Mouse (Mus musculus): ENCODE results near the gene Dtl. TPM values are rescaled to one million over a fixed set of nuclear protein-coding genes. Genes with fewer than 3 reads are reported as not detected.

Gene Dtl
- polyA plus RNA-seq, 1 experiment = 0.92 TPM

GRCm38 (mm10) chr1:191587062-191587461, 11.7 kb upstream of the Dtl start:
- H3K27me3 ChIP-seq (ENCODE audit: control insufficient read depth) = no peaks in the 10 kb centered on the region
- peaks cover 92% of the 10 kb centered on the region for H3K36me3 ChIP-seq (ENCODE audit: control insufficient read depth)
- no peak for TF ChIP-seq TAL1 (IDR thresholded peaks at IDR 0.05; ENCODE audit: low read length)
- TF ChIP-seq GATA1 (IDR thresholded peaks at IDR 0.05; ENCODE audit: low read length) = no peak
- no peak overlapping the region for H3K4me3 ChIP-seq (replicated peaks)
- 0 out of 2 replicates have a peak, but pooled peaks cover 2% of the 10 kb centered on the region for H3K4me1 ChIP-seq (ENCODE audit: control insufficient read depth)
- no peaks in the 10 kb centered on the region for H3K9me3 ChIP-seq (ENCODE audit: control insufficient read depth, low read length)

GRCm38 (mm10) chr1:191585704-191586103, 10.4 kb upstream of the Dtl start:
- TF ChIP-seq GATA1 (IDR thresholded peaks at IDR 0.05; ENCODE audit: low read length) (no peak), TAL1 (IDR thresholded peaks at IDR 0.05; ENCODE audit: low read length) (no peak)
- Histone ChIP-seq H3K4me3 (replicated peaks) (no peak overlapping the region), H3K9me3 (ENCODE audit: control insufficient read depth, low read length) (no peaks in the 10 kb centered on the region), H3K4me1 (ENCODE audit: control insufficient read depth) (no peaks in the 10 kb centered on the region), H3K36me3 (ENCODE audit: control insufficient read depth) (peaks cover 90% of the 10 kb centered on the region), H3K27me3 (ENCODE audit: control insufficient read depth) (no peaks in the 10 kb centered on the region)

GRCm38 (mm10) chr1:191584483-191584882, 9.1 kb upstream of the Dtl start:
- Histone ChIP-seq H3K4me3 (replicated peaks) (no peak overlapping the region), H3K9me3 (ENCODE audit: control insufficient read depth, low read length) (peaks cover 4% of the 10 kb centered on the region), H3K27me3 (ENCODE audit: control insufficient read depth) (no peaks in the 10 kb centered on the region)

GRCm38 (mm10) chr1:191583836-191584235, 8.5 kb upstream of the Dtl start:
- TF ChIP-seq GATA1 (IDR thresholded peaks at IDR 0.05; ENCODE audit: low read length) = no peak
- TF ChIP-seq TAL1 (IDR thresholded peaks at IDR 0.05; ENCODE audit: low read length) = no peak
- Histone ChIP-seq H3K36me3 (ENCODE audit: control insufficient read depth) (peaks cover 90% of the 10 kb centered on the region), H3K4me1 (ENCODE audit: control insufficient read depth) (no peaks in the 10 kb centered on the region)

More at GRCm38 (mm10) chr1:191584483-191584882, 9.1 kb upstream of the Dtl start:
- TF ChIP-seq TAL1 (IDR thresholded peaks at IDR 0.05; ENCODE audit: low read length) (no peak), GATA1 (IDR thresholded peaks at IDR 0.05; ENCODE audit: low read length) (no peak)
- H3K4me1 ChIP-seq (ENCODE audit: control insufficient read depth) = no peaks in the 10 kb centered on the region
- H3K36me3 ChIP-seq (ENCODE audit: control insufficient read depth) = peaks cover 89% of the 10 kb centered on the region

GRCm38 (mm10) chr1:191581641-191582040, 6.3 kb upstream of the Dtl start:
- Histone ChIP-seq H3K27me3 (ENCODE audit: control insufficient read depth) (no peaks in the 10 kb centered on the region), H3K4me1 (ENCODE audit: control insufficient read depth) (peaks cover 19% of the 10 kb centered on the region), H3K36me3 (ENCODE audit: control insufficient read depth) (peaks cover 87% of the 10 kb centered on the region), H3K9me3 (ENCODE audit: control insufficient read depth, low read length) (peaks cover 4% of the 10 kb centered on the region), H3K4me3 (replicated peaks) (no peak overlapping the region)
- TF ChIP-seq TAL1 (IDR thresholded peaks at IDR 0.05; ENCODE audit: low read length) (no peak), GATA1 (IDR thresholded peaks at IDR 0.05; ENCODE audit: low read length) (no peak)

More at GRCm38 (mm10) chr1:191583836-191584235, 8.5 kb upstream of the Dtl start:
- H3K27me3 ChIP-seq (ENCODE audit: control insufficient read depth) = no peaks in the 10 kb centered on the region
- no peak overlapping the region for H3K4me3 ChIP-seq (replicated peaks)
- peaks cover 4% of the 10 kb centered on the region for H3K9me3 ChIP-seq (ENCODE audit: control insufficient read depth, low read length)

GRCm38 (mm10) chr1:191579524-191579923, 4.2 kb upstream of the Dtl start:
- H3K36me3 ChIP-seq (ENCODE audit: control insufficient read depth) = peaks cover 73% of the 10 kb centered on the region
- peaks cover 4% of the 10 kb centered on the region for H3K9me3 ChIP-seq (ENCODE audit: control insufficient read depth, low read length)
- no peak for TF ChIP-seq TAL1 (IDR thresholded peaks at IDR 0.05; ENCODE audit: low read length)
- no peak for TF ChIP-seq GATA1 (IDR thresholded peaks at IDR 0.05; ENCODE audit: low read length)
- no peak overlapping the region for H3K4me3 ChIP-seq (replicated peaks)
- peaks cover 25% of the 10 kb centered on the region for H3K4me1 ChIP-seq (ENCODE audit: control insufficient read depth)
- no peaks in the 10 kb centered on the region for H3K27me3 ChIP-seq (ENCODE audit: control insufficient read depth)

GRCm38 (mm10) chr1:191574871-191575457, 380 bp downstream of the Dtl start:
- TF ChIP-seq GATA1 (IDR thresholded peaks at IDR 0.05; ENCODE audit: low read length) (no peak), TAL1 (IDR thresholded peaks at IDR 0.05; ENCODE audit: low read length) (no peak)
- peaks cover 67% of the 10 kb centered on the region for H3K36me3 ChIP-seq (ENCODE audit: control insufficient read depth)
- H3K27me3 ChIP-seq (ENCODE audit: control insufficient read depth) = no peaks in the 10 kb centered on the region
- peaks cover 2% of the 10 kb centered on the region for H3K9me3 ChIP-seq (ENCODE audit: control insufficient read depth, low read length)
- H3K4me3 ChIP-seq (replicated peaks) = peak overlapping the region; percentile 83
- peaks cover 57% of the 10 kb centered on the region for H3K4me1 ChIP-seq (ENCODE audit: control insufficient read depth)

- H3K27me3 ChIP-seq (ENCODE audit: control insufficient read depth) = no peaks in the 10 kb centered on the region
- peak overlapping the region; percentile 83 for H3K4me3 ChIP-seq (replicated peaks)
- no peaks in the 10 kb centered on the region for H3K9me3 ChIP-seq (ENCODE audit: control insufficient read depth, low read length)
- TF ChIP-seq TAL1 (IDR thresholded peaks at IDR 0.05; ENCODE audit: low read length) = no peak
- no peak for TF ChIP-seq GATA1 (IDR thresholded peaks at IDR 0.05; ENCODE audit: low read length)
- peaks cover 67% of the 10 kb centered on the region for H3K36me3 ChIP-seq (ENCODE audit: control insufficient read depth)
- H3K4me1 ChIP-seq (ENCODE audit: control insufficient read depth) = peaks cover 58% of the 10 kb centered on the region
These were observed 1.3 kb downstream of the Dtl start for GRCm38 (mm10) chr1:191573906-191574639.

- Histone ChIP-seq H3K4me1 (ENCODE audit: control insufficient read depth) (peaks cover 39% of the 10 kb centered on the region), H3K36me3 (ENCODE audit: control insufficient read depth) (peaks cover 79% of the 10 kb centered on the region), H3K4me3 (replicated peaks) (no peak overlapping the region), H3K27me3 (ENCODE audit: control insufficient read depth) (no peaks in the 10 kb centered on the region), H3K9me3 (ENCODE audit: control insufficient read depth, low read length) (no peaks in the 10 kb centered on the region)
- TF ChIP-seq TAL1 (IDR thresholded peaks at IDR 0.05; ENCODE audit: low read length) (no peak), GATA1 (IDR thresholded peaks at IDR 0.05; ENCODE audit: low read length) (no peak)
These were observed 4.9 kb downstream of the Dtl start for GRCm38 (mm10) chr1:191570415-191570814.

Measured in erythroblast, embryonic 14.5 days (primary cell).